Mouse (Mus musculus): ENCODE data around the gene Zfp523. TPM values are rescaled to one million over a fixed set of nuclear protein-coding genes. Genes with fewer than 3 reads are reported as not detected.
A peak's percentile ranks its signal among the peaks of the same experiment; 100 is the strongest.

Gene Zfp523
- polyA plus RNA-seq, 1 experiment = 31.0 TPM

DNA sequence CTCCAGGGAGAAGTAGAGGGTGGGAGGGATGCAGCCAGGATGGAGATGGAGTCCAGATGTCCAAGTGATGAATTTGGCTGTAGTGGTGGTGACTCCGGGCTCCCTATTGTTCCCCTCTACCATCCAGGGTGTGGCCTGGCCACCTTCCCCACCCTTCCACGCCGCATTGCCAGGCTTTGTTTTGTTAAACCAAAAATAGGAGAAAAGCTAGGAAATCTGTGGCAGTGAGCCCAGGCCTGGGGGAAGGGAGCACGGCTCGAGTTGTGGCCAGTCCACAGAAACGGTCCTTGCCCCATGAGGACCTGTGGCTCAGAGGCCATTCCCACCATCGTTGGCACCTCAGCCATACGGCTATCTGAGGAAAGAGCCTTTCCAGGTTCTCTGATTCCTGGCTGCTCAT, 22.0 kb upstream of the Zfp523 start:
- no peak for TF ChIP-seq POLR2A (IDR thresholded peaks at IDR 0.05; ENCODE audit: low read depth, low read length)
- TF ChIP-seq CTCF (IDR thresholded peaks at IDR 0.05; ENCODE audit: extremely low read depth, insufficient read depth, insufficient read length, insufficient replicate concordance) = no peak
- DNase-seq (ENCODE audit: low read depth in 1 of 2, low spot score in 2 of 2) = no peak
- no peak overlapping the region for H3K27ac ChIP-seq (ENCODE audit: insufficient read depth, low read length)
- WGBS = 90% methylated on average over 8 of the region's 8 CpGs
- H3K4me3 ChIP-seq (ENCODE audit: extremely low read depth, insufficient read depth, insufficient read length) = no peak overlapping the region
- no peaks in the 10 kb centered on the region for H3K36me3 ChIP-seq (ENCODE audit: control insufficient read depth, insufficient read depth, low read length)
- H3K27me3 ChIP-seq (ENCODE audit: control insufficient read depth, insufficient read depth, low read length) = no peaks in the 10 kb centered on the region
- H3K4me1 ChIP-seq (ENCODE audit: control insufficient read depth, insufficient read depth, insufficient read length) = no peaks in the 10 kb centered on the region

DNA sequence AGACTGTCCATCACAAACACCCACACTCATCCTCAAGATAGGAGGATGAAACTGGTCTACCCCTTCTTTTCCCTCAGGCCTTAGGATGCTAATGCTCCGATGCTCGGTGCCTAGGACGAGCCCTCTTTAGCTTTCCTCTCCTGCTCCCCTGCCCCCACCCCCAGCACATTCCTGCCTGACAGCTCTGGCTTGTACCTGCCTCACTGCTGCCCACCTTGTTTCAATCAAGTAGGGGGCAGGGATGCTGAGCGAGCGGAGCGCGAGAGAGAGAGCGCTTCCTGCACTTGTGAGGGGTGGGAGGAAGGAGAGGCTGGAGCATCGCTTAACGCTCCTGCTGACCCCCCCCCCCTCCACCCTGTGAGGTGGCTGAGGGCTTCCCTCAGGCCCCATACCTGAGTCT, 16.6 kb upstream of the Zfp523 start:
- no peak overlapping the region for H3K4me3 ChIP-seq (ENCODE audit: extremely low read depth, insufficient read depth, insufficient read length)
- no peaks in the 10 kb centered on the region for H3K4me1 ChIP-seq (ENCODE audit: control insufficient read depth, insufficient read depth, insufficient read length)
- TF ChIP-seq POLR2A (IDR thresholded peaks at IDR 0.05; ENCODE audit: low read depth, low read length) (no peak), CTCF (IDR thresholded peaks at IDR 0.05; ENCODE audit: extremely low read depth, insufficient read depth, insufficient read length, insufficient replicate concordance) (no peak)
- no peak overlapping the region for H3K27ac ChIP-seq (ENCODE audit: insufficient read depth, low read length)
- no peak for DNase-seq (ENCODE audit: low read depth in 1 of 2, low spot score in 2 of 2)
- WGBS = 79% methylated on average over 10 of the region's 10 CpGs
- no peaks in the 10 kb centered on the region for H3K27me3 ChIP-seq (ENCODE audit: control insufficient read depth, insufficient read depth, low read length)
- no peaks in the 10 kb centered on the region for H3K36me3 ChIP-seq (ENCODE audit: control insufficient read depth, insufficient read depth, low read length)

DNA sequence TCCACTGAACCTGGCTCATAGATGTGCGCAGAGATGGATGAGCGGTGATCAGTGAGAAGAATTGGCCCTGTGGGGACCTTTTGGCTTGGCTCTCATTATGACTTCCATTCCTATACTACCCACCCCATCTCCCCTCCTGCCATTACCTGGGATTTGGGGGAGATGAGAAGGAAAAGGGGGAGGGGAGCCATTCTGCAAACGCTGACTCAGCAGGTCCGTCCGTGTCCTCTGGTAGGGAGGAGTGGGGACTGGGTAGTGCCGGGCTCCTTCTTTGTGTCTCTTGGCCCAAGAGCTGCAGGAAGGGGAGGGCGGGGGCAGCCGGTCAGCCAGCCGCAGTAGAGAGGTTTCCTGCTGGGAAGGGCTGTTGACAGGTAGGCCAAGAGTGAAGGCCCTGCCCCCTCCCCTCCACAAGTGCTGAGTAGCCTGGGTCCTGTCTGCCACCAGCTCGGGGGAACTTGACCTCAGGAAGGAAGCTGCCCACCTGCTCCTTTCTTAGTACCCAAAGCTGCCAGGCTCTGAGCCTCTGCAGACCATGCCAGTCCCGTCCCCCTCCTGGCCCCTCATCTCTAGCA, 15.5 kb upstream of the Zfp523 start:
- Histone ChIP-seq H3K36me3 (ENCODE audit: control insufficient read depth, insufficient read depth, low read length) (no peaks in the 10 kb centered on the region), H3K27ac (ENCODE audit: insufficient read depth, low read length) (no peak overlapping the region), H3K4me3 (ENCODE audit: extremely low read depth, insufficient read depth, insufficient read length) (no peak overlapping the region), H3K4me1 (ENCODE audit: control insufficient read depth, insufficient read depth, insufficient read length) (no peaks in the 10 kb centered on the region), H3K27me3 (ENCODE audit: control insufficient read depth, insufficient read depth, low read length) (no peaks in the 10 kb centered on the region)
- 23% methylated on average over 10 of the region's 11 CpGs for WGBS
- DNase-seq (ENCODE audit: low read depth in 1 of 2, low spot score in 2 of 2) = no peak
- TF ChIP-seq POLR2A (IDR thresholded peaks at IDR 0.05; ENCODE audit: low read depth, low read length) (no peak), CTCF (IDR thresholded peaks at IDR 0.05; ENCODE audit: extremely low read depth, insufficient read depth, insufficient read length, insufficient replicate concordance) (no peak)

DNA sequence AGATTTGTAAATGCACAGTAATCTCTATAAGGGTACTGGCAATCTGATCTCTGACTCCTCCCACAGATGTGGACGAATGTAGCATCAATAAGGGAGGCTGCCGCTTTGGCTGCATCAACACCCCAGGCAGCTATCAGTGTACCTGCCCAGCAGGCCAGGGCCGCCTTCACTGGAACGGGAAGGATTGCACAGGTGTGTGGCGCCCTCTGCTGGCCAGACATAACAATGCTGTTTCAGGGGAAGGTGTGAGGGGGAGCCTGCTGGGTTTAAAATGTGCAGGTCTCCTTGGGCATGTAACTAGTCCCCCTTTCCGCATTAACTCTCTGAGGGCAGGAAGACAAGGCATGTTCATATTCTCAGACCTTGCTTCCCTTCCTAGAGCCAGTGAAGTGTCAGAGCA, 13.3 kb upstream of the Zfp523 start:
- DNase-seq (ENCODE audit: low read depth in 1 of 2, low spot score in 2 of 2) = peak; percentile 29 to 71
- WGBS = 17% methylated on average over 6 of the region's 6 CpGs

DNA sequence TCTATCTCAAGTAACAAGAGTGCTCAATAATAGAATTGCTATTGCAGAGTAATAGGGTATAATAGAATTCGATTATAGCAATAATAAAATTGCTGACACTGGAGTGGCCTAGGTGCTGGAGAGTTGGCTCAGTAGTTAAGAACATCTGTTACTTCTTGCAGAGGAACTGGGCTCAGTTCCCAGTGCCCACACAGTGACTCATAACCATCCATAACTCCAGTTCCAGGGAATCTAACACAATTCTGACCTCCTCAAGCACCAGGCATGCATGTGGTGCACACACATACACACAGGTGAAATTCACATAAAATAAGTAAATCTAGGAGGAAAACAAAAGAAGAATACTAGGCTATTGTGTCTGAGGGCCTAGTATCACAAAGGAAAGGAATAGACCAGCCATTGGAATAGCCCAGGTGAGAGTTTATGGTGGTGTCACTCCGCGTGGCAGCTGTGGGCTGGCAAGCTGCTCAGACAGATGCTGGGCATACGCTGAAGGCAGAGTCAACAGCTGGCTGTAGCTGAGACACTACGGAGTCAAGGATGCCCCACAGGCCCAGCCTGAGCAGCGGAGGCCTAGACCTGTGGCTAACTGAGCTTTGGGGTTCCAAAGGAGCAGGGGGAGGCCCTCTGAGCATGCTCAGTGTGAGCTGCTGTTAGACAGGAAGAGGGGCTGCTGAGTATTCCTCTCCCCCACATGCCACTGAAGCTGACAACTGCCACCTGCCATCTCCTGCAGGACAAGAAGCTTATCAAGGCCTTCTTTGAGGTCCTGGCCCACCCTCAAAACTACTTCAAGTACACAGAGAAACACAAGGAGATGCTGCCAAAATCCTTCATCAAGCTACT, 6.2 kb upstream of the Zfp523 start:
- DNase-seq (ENCODE audit: low read depth in 1 of 2, low spot score in 2 of 2) = no peak
- Histone ChIP-seq H3K4me3 (ENCODE audit: extremely low read depth, insufficient read depth, insufficient read length) (no peak overlapping the region), H3K4me1 (ENCODE audit: control insufficient read depth, insufficient read depth, insufficient read length) (no peaks in the 10 kb centered on the region), H3K36me3 (ENCODE audit: control insufficient read depth, insufficient read depth, low read length) (no peaks in the 10 kb centered on the region), H3K27me3 (ENCODE audit: control insufficient read depth, insufficient read depth, low read length) (no peaks in the 10 kb centered on the region), H3K27ac (ENCODE audit: insufficient read depth, low read length) (no peak overlapping the region)
- 87% methylated on average over 6 of the region's 6 CpGs for WGBS
- TF ChIP-seq POLR2A (IDR thresholded peaks at IDR 0.05; ENCODE audit: low read depth, low read length) = no peak
- no peak for TF ChIP-seq CTCF (IDR thresholded peaks at IDR 0.05; ENCODE audit: extremely low read depth, insufficient read depth, insufficient read length, insufficient replicate concordance)

More for the DNA sequence above, 13.3 kb upstream of the Zfp523 start:
- H3K4me3 ChIP-seq (ENCODE audit: extremely low read depth, insufficient read depth, insufficient read length) = no peak overlapping the region
- no peaks in the 10 kb centered on the region for H3K36me3 ChIP-seq (ENCODE audit: control insufficient read depth, insufficient read depth, low read length)
- no peaks in the 10 kb centered on the region for H3K27me3 ChIP-seq (ENCODE audit: control insufficient read depth, insufficient read depth, low read length)
- H3K27ac ChIP-seq (ENCODE audit: insufficient read depth, low read length) = no peak overlapping the region
- TF ChIP-seq CTCF (IDR thresholded peaks at IDR 0.05; ENCODE audit: extremely low read depth, insufficient read depth, insufficient read length, insufficient replicate concordance) = peak; percentile 96
- no peak for TF ChIP-seq POLR2A (IDR thresholded peaks at IDR 0.05; ENCODE audit: low read depth, low read length)
- H3K4me1 ChIP-seq (ENCODE audit: control insufficient read depth, insufficient read depth, insufficient read length) = no peaks in the 10 kb centered on the region

DNA sequence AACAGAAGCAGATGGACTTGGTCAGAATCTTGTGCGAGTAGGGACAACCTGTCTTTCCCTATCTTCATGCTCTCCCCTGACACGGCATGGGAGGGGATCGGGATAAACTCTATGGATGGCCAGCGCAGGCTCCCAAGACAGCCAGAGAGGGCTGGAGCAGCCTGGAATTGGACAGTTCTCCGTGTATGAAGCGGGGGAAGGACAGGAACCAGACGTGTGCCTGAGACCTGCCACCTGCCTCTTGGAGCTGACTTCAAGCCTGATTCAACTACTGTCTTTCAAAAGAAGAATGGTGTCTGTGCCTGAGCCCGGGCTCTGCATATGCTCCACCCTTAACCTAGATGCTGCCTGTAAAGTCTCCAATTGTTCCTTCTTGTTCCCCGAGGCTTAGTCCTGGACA, 4.2 kb upstream of the Zfp523 start:
- Histone ChIP-seq H3K4me1 (ENCODE audit: control insufficient read depth, insufficient read depth, insufficient read length) (no peaks in the 10 kb centered on the region; the same call in none of the 2 replicates), H3K27ac (ENCODE audit: insufficient read depth, low read length) (no peak overlapping the region), H3K27me3 (ENCODE audit: control insufficient read depth, insufficient read depth, low read length) (no peaks in the 10 kb centered on the region), H3K36me3 (ENCODE audit: control insufficient read depth, insufficient read depth, low read length) (no peaks in the 10 kb centered on the region), H3K4me3 (ENCODE audit: extremely low read depth, insufficient read depth, insufficient read length) (no peak overlapping the region)
- TF ChIP-seq CTCF (IDR thresholded peaks at IDR 0.05; ENCODE audit: extremely low read depth, insufficient read depth, insufficient read length, insufficient replicate concordance) (no peak), POLR2A (IDR thresholded peaks at IDR 0.05; ENCODE audit: low read depth, low read length) (no peak)
- 82% methylated on average over 9 of the region's 9 CpGs for WGBS
- no peak for DNase-seq (ENCODE audit: low read depth in 1 of 2, low spot score in 2 of 2)
